Mouse (Mus musculus) embryonic facial prominence, embryonic 15.5 days (tissue): ENCODE measurements at regions not wholly inside any gene's neighbourhood (a gene's known extent, or its start where the extent isn't known, plus 50 kb on each side); places are given as distances from the start of the nearest gene placed in this dataset.

Experiments
- ATAC-seq: fragments of 200-750 bp; cut with Nextera tagmentation; 2 replicates; pipeline ENCODE4 v1.8.0; 2017; ENCODE audit warnings: low read depth, moderate TSS enrichment; ENCODE audit not compliant: insufficient number of reproducible peaks, low FRiP score, low TSS enrichment
- H3K27ac ChIP-seq: fragments of 300-500 bp; sonication (generic); replicated peaks from 2 replicates; pipeline ENCODE4 v1.5.1; 2015; ENCODE audit warnings: mild to moderate bottlenecking, inconsistent platforms
- H3K27me3 ChIP-seq: fragments of 300-500 bp; sonication (generic); 2 replicates; pipeline ENCODE4 v1.6.1; 2015; ENCODE audit warnings: inconsistent platforms
- H3K36me3 ChIP-seq: fragments of 300-500 bp; sonication (generic); 2 replicates; pipeline ENCODE4 v1.6.1; 2015; ENCODE audit warnings: mild to moderate bottlenecking, inconsistent platforms
- H3K4me1 ChIP-seq: fragments of 300-500 bp; sonication (generic); 2 replicates; pipeline ENCODE4 v1.6.1; 2015; ENCODE audit warnings: inconsistent platforms
- H3K4me2 ChIP-seq: fragments of 300-500 bp; sonication (generic); replicated peaks from 2 replicates; pipeline ENCODE4 v1.6.1; 2015; ENCODE audit warnings: mild to moderate bottlenecking, inconsistent platforms
- H3K4me3 ChIP-seq: fragments of 300-500 bp; sonication (generic); replicated peaks from 2 replicates; pipeline ENCODE4 v1.5.1; 2015; ENCODE audit warnings: mild to moderate bottlenecking, inconsistent platforms
- H3K9ac ChIP-seq: fragments of 300-500 bp; sonication (generic); 2 replicates; pipeline ENCODE4 v1.6.1; 2015; ENCODE audit warnings: inconsistent platforms
- H3K9me3 ChIP-seq: fragments of 300-500 bp; sonication (generic); replicated peaks from 2 replicates; pipeline ENCODE4 v1.6.1; 2016; ENCODE audit warnings: inconsistent platforms
- WGBS: fragments of 180-500 bp; shearing (Covaris S2); methylation state at CpG from one replicate; pipeline ENCODE4 v1.1.7; 2015; 5-methylcytosine and 5-hydroxymethylcytosine counted together

DNA sequence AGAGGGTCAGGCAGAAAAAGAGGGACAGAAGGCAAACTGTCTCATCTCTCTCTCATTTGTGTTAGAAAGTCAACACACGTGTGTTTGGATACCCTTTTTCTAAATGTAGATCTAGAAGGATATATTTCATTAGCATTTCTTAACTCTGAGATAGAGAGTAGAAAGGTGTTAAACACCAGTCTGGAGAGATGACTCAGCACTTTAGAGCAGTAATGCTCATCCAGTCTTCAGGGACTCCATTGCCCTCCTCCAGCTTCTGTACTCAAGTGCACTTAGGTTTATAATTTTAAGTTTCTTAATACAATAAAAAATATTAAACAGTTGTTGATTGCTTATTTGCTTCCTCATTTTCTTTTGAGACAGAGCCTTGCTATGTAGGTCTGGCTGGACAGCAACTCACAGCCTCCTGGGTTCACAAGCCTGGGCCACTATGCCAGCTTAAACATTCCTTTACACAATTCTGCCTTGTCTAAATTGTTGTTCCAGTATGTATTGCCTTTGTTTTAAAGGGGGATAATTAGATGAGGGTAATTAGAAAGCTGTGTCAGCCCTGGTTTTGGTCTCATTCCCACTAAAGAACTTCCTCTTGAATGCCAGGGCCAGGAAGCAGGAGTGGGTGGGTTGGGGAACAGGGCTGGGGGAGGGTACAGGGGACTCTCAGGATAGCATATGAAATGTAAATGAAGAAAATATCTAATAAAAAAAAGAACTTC lies 222.1 kb downstream of the Nfkbiz start:
- H3K27ac ChIP-seq, result no peak overlapping the region
- no peaks in the 10 kb centered on the region for H3K9me3 ChIP-seq
- no peaks in the 10 kb centered on the region for H3K4me1 ChIP-seq
- no peak overlapping the region for H3K9ac ChIP-seq
- H3K4me3 ChIP-seq, result no peak overlapping the region
- H3K27me3 ChIP-seq, result no peaks in the 10 kb centered on the region
- WGBS, result 75% methylated on average over 1 of the region's 1 CpGs
- H3K4me2 ChIP-seq, result no peak overlapping the region
- no peak for ATAC-seq
- H3K36me3 ChIP-seq, result no peaks in the 10 kb centered on the region

DNA sequence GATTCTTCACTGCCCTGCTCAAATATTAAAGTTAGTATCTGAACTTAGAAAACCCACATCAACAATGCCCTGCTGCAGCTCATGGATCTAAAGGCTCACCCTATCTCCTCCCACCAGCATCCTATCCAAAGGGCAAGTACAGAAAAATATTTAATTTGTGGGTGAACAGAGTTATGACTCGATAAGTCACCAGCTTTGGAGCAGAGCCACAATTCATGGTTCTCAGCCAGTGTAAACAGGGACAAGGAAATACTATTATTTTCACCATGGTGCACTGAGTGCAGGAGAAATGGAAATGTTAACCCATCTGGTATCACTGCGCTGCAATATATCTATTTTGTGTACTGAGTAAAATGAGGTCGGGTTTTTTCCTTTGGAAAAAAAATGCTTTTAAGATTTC lies 225.8 kb downstream of the Nfkbiz start:
- no peak overlapping the region for H3K4me3 ChIP-seq
- no peaks in the 10 kb centered on the region for H3K27me3 ChIP-seq
- H3K27ac ChIP-seq, result no peak overlapping the region
- no peak overlapping the region for H3K9ac ChIP-seq
- H3K4me2 ChIP-seq, result no peak overlapping the region
- no peak for ATAC-seq
- H3K4me1 ChIP-seq, result no peaks in the 10 kb centered on the region
- 78% methylated on average over 3 of the region's 3 CpGs for WGBS
- no peaks in the 10 kb centered on the region for H3K36me3 ChIP-seq
- H3K9me3 ChIP-seq, result no peaks in the 10 kb centered on the region

DNA sequence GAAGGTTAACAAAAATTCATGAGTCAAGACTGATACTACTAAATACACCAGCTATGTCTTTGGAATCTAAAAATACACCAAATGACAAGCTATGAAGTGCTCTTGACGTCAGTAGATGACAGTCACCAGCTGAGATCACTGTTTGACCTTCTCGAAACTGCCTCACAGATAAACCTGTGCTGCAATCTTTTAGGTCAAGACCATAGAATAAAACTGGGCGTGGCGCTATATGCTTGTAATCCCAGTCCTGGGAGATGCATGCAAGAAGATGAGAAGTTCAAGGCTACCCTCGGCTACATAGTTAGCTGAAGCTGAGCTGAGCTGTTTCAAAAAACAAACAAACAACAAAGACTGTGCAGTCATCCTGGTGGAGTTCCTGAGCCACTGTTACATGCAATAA lies 226.7 kb downstream of the Nfkbiz start:
- H3K9me3 ChIP-seq, result no peaks in the 10 kb centered on the region
- H3K4me3 ChIP-seq, result no peak overlapping the region
- no peak overlapping the region for H3K9ac ChIP-seq
- no peak overlapping the region for H3K27ac ChIP-seq
- no peaks in the 10 kb centered on the region for H3K36me3 ChIP-seq
- H3K4me1 ChIP-seq, result no peaks in the 10 kb centered on the region
- 82% methylated on average over 5 of the region's 5 CpGs for WGBS
- no peak overlapping the region for H3K4me2 ChIP-seq
- no peaks in the 10 kb centered on the region for H3K27me3 ChIP-seq
- ATAC-seq, result no peak

DNA sequence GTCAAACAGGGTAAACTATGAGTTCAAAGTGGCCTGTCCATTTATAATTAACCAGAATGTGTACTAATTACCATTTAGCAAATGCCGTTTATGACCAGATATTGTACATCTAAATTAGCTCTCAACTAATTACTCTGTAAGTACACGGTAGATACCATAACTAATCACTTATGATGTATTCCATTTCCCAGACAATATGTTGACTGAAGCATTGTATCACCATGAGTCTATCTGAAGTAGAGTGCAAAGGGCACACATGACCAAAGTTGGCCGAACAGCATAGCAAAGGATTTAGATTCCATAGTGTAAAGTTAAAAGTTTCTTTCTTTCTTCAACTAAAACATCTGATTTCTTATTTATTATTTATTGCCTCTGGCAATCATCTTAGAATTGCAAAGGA lies 227.5 kb downstream of the Nfkbiz start:
- Histone ChIP-seq H3K4me3 (no peak overlapping the region), H3K27ac (no peak overlapping the region), H3K4me1 (no peaks in the 10 kb centered on the region), H3K4me2 (no peak overlapping the region), H3K9ac (no peak overlapping the region), H3K9me3 (no peaks in the 10 kb centered on the region), H3K27me3 (no peaks in the 10 kb centered on the region), H3K36me3 (no peaks in the 10 kb centered on the region)
- no peak for ATAC-seq
- 79% methylated on average over 3 of the region's 3 CpGs for WGBS

DNA sequence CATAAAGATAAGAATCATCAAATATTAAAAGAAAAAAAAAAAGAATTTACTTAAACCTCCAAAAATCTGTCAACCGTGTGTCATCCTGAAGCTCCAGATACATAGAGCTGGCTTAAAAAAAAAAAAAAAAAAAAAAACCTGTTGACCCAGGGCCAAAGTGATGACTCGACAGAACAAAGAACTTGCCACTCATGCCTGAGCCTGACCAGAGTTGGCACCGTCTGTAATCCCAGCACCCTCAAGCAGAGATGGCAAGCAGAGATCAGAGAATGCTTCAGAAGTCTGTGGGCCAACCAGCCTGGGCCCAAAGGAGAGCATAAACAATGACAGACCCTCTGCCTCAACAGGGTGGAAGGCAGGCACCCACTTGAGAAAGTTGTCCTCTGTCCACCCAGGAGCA lies 230.3 kb downstream of the Nfkbiz start:
- H3K36me3 ChIP-seq, result no peaks in the 10 kb centered on the region

DNA sequence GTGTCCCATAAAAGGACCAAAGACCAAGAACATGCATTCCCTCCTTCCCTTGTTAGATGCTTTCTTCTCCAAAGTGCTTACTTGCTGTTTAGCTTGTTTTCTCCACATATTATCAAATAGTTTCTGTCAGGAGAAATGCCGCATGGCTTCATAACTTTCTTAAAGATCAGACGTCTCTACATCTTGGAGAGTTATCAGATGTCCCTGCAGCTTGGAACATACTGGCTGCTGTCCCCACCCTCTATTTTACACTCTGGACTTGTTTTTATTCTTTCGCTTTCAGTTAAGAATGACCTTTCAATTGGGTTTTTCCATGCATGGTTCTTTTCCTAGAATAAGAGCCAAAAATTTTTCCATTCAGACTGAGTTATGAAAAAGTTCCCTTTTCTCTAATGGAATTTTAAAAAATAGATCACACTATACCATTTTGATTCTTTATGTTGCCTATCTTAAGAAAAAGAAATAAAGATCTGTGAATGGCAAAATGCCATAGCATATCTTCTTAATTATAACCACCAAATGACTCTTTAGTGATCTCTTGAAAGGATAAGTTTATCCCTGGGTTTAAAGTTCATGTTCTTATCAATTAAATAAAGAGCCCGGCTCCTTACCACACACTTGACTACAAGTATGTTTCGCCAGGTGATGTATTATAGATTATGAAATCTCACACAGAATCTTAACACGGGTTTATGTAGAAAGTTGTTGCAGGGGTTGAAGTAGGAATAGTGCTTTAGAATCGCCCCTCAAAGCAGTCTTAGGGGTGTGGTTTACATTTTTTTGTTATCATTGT lies 232.1 kb downstream of the Nfkbiz start:
- no peaks in the 10 kb centered on the region for H3K4me1 ChIP-seq
- no peaks in the 10 kb centered on the region for H3K27me3 ChIP-seq
- no peak overlapping the region for H3K27ac ChIP-seq
- no peak overlapping the region for H3K4me2 ChIP-seq
- ATAC-seq, result no peak
- no peak overlapping the region for H3K4me3 ChIP-seq
- H3K9ac ChIP-seq, result no peak overlapping the region
- H3K36me3 ChIP-seq, result no peaks in the 10 kb centered on the region
- no peaks in the 10 kb centered on the region for H3K9me3 ChIP-seq
- 75% methylated on average over 7 of the region's 7 CpGs for WGBS

More for the DNA sequence above, 230.3 kb downstream of the Nfkbiz start:
- Histone ChIP-seq H3K9ac (no peak overlapping the region), H3K4me2 (no peak overlapping the region), H3K4me3 (no peak overlapping the region), H3K4me1 (no peaks in the 10 kb centered on the region), H3K27me3 (no peaks in the 10 kb centered on the region), H3K9me3 (no peaks in the 10 kb centered on the region), H3K27ac (no peak overlapping the region)
- 69% methylated on average over 3 of the region's 3 CpGs for WGBS
- no peak for ATAC-seq

DNA sequence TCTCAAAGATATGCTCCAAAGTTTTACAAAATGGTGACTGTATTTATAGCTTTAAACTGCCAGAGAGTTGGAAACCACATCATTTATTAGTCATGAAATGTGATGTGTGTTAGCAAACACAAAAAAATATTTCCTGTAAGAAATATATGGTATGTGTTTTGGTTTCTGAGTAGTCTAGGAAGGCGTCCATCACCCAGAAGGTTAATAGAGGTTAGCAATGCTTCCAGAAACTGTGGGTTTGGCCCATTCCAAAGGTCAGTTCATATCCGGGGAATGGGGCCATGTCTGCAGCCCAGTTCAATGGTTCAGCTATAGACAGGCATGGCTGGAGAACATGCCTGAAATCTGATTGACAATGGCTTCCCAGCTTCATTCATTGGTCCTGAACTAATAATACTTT lies 235.1 kb downstream of the Nfkbiz start:
- H3K4me3 ChIP-seq, result no peak overlapping the region

DNA sequence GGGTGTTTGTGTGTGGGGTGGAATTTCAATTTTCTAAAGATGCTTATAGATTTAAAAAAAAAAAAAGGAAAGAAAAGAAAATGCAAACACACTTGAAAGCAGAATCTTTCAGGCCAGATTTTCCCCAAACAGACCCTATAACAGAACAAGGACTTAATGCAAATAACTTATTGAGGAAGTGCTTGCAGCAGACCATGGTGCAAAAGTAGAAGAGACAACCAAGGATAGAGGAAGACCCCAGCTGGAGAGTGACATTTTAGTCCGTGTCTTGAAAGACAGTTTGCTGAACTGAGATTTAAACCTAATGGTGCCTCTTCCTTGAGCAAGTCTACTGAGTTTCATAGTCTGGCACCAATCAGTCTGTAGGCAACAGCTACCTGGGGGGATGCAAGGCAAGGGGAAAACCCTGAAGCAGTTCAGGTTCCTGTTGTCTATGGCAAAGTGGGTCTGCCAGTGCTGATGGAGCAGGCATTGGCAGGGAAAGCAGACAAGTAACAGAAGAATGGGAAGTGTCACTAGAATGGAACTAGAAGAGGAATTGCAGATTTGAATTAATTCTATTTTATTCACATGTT lies 249.2 kb downstream of the Nfkbiz start:
- H3K9me3 ChIP-seq, result no peaks in the 10 kb centered on the region
- H3K9ac ChIP-seq, result no peak overlapping the region
- H3K27me3 ChIP-seq, result no peaks in the 10 kb centered on the region
- no peaks in the 10 kb centered on the region for H3K36me3 ChIP-seq
- H3K4me1 ChIP-seq, result no peaks in the 10 kb centered on the region
- no peak overlapping the region for H3K4me3 ChIP-seq
- no peak overlapping the region for H3K4me2 ChIP-seq
- 67% methylated on average over 1 of the region's 1 CpGs for WGBS
- ATAC-seq, result no peak
- H3K27ac ChIP-seq, result no peak overlapping the region

More for the DNA sequence above, 235.1 kb downstream of the Nfkbiz start:
- no peak overlapping the region for H3K9ac ChIP-seq
- no peak for ATAC-seq
- no peaks in the 10 kb centered on the region for H3K9me3 ChIP-seq
- no peaks in the 10 kb centered on the region for H3K36me3 ChIP-seq
- WGBS, result 72% methylated on average over 2 of the region's 2 CpGs
- no peaks in the 10 kb centered on the region for H3K4me1 ChIP-seq
- H3K4me2 ChIP-seq, result no peak overlapping the region
- H3K27ac ChIP-seq, result no peak overlapping the region
- H3K27me3 ChIP-seq, result no peaks in the 10 kb centered on the region

DNA sequence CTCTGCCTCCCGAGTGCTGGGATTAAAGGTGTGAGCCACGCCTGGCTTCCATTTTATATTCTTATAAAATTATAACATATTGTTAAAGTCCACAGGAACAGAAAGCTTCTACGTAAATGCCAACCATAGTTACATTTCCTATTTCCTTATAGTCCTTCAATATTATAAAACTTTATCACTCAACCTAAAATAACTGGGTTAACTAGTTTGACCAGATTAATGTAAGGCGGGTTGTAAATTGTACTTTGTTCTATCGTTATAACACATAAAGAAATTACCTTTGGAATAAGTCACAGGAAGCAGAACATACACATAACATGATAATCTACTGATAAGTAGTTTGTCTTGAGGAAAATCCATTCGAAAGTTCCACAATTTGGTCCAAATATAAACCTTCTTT lies 251.6 kb downstream of the Nfkbiz start:
- Histone ChIP-seq H3K4me1 (no peaks in the 10 kb centered on the region), H3K36me3 (no peaks in the 10 kb centered on the region), H3K27ac (no peak overlapping the region), H3K27me3 (no peaks in the 10 kb centered on the region), H3K9ac (no peak overlapping the region), H3K9me3 (no peaks in the 10 kb centered on the region), H3K4me3 (no peak overlapping the region), H3K4me2 (no peak overlapping the region)
- ATAC-seq, result no peak
- WGBS, result 84% methylated on average over 6 of the region's 6 CpGs

DNA sequence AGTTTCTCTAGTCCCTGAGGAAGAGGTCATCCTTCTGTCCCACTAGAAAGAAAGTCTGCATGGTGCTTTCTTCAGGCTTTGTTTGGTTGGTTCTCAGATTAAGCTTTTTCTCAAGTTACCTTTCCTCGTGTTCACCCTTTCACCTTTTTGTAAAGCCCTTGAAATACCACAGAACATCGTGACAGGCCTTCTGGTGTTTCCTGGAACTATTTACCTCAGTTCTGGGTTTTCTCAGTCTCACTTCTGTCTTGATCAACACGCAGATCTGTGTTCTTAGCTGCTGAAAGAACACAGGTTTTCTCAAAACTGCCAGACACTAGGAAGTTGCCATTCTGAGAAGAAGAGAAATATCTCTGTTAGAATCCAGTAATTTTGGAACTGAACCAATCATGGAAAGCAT lies 255.8 kb downstream of the Nfkbiz start:
- Histone ChIP-seq H3K4me2 (no peak overlapping the region), H3K27ac (no peak overlapping the region), H3K4me1 (no peaks in the 10 kb centered on the region), H3K4me3 (no peak overlapping the region), H3K36me3 (no peaks in the 10 kb centered on the region), H3K27me3 (no peaks in the 10 kb centered on the region), H3K9ac (no peak overlapping the region), H3K9me3 (no peaks in the 10 kb centered on the region)
- WGBS, result 40% methylated on average over 3 of the region's 3 CpGs
- no peak for ATAC-seq

DNA sequence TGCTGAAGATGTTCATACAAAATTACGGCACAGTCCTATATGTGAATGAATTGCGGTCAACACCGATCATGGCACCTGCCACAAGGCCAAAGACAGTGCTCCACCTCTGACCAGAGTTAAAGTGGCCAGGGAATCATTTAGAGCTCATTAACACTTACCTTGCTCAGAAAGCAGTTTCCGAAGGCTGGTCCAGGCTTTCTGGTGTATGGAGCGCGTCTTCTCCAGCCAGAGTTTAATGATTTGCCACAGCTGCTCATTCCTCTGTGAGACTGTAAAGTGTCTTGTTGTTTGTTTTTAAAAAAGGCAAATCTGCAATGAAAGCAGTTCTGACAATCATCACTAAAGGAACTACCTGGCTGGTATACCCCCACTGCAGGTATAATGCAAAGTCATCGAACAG lies 256.7 kb downstream of the Nfkbiz start:
- no peak for ATAC-seq
- Histone ChIP-seq H3K4me1 (no peaks in the 10 kb centered on the region), H3K9ac (no peak overlapping the region), H3K4me2 (no peak overlapping the region), H3K4me3 (no peak overlapping the region), H3K36me3 (no peaks in the 10 kb centered on the region), H3K27ac (no peak overlapping the region), H3K9me3 (no peaks in the 10 kb centered on the region), H3K27me3 (no peaks in the 10 kb centered on the region)
- 84% methylated on average over 7 of the region's 7 CpGs for WGBS
